Mouse (Mus musculus) cerebellum, postnatal 4 days (tissue): ENCODE data around the gene Rpl41.

Experiments
- DNase-seq, 2 experiments: peaks; one replicate each; pipeline ENCODE4 v3.0.0; 2022; ENCODE audit warnings: low spot score in 2 of 2, mixed read lengths in 1 of 2

The Rpl41 gene

DNA sequence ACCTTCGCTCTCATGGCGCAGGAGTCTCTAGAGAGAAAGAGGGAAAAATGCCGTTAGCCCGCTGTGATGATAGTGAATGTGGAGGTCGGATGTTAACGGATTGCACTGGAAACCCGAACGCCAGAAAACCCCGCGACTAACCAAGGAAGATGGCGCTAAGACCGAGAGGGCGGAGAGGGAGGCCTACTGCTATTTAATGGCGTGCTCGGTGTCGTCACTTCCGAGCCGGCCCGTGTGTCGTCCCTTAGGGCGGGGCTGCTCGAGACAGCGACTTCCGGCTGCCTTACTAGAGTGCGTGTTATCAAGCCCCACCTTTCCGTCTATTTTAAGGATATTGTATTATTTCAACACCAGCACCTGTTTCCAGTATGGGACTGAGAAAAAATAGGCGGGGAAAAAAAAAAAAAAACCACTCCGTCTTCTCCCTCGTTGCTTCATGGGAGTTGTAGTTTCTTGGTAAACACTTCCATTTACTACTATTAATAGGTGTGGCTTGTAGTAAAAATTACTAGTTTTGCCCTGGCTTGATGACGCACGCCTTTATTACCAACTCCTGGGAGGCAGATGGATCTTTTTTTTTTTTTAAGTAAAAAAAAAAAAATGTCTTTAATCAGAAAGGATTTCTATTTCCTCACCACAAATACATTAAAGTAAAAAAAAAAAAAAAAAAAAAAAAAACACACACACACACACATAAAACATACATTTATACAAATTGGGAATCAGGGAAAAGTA is at the start of gene Rpl41:
Rpl41 (minus strand) TSS at position 359 of the 735 bp plus-strand sequence.
- peak; percentile 82 to 84 for DNase-seq

GRCm38 (mm10) chr10:128598476-128598875 is 49.4 kb upstream of the Rpl41 start:
- DNase-seq = no peak

- DNase-seq = no peak
Measured at GRCm38 (mm10) chr10:128592797-128593196, 43.7 kb upstream of the Rpl41 start.

DNA sequence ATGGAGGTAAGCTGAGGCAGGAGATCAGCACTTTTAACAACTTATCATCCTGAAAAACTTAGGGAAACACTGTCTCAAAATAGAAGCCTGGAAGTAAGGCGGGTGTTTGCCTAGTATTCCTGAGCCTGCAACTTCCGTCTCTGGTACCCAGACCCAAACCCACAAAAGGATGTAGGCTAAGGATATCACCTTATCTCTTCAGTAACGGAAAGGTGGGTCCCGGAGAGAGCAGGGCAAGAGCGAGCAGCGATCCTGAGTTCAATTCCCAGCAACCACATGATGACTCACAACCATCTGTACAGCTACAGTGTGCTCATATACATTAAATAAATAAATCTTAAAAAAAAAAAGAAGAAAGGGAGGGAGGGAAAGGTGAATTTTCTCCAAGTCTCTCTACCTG is 42.3 kb upstream of the Rpl41 start:
- no peak for DNase-seq

- peak in 1 of 2 experiments; percentile 65 for DNase-seq
Measured at GRCm38 (mm10) chr10:128590193-128590690, 41.1 kb upstream of the Rpl41 start.

GRCm38 (mm10) chr10:128589464-128590192 is 40.5 kb upstream of the Rpl41 start, which contains the start of gene Erbb3:
Gene Erbb3 (minus strand): TSS chr10:128589652.
- no peak for DNase-seq

GRCm38 (mm10) chr10:128588775-128589463 is 39.8 kb upstream of the Rpl41 start:
- DNase-seq = no peak

DNA sequence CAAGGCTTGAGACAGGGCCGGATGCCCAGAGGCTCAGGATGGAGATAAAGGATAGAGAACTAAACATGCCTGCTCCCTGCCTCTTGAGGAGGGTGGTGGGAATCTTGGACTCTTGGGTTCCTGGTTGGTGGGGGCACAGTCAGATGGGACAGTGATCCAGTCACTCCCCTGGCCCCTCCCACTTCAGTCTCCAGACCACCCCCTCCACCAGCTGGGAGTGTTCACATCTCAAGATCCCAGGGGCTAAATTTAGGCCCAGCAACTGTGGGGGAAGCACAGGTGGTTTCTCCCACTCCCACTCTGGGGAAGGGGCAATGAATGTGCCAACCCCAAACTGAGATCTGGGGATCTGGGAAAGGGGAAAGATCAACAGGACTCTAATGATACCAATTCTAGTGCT is 39.0 kb upstream of the Rpl41 start:
- no peak for DNase-seq

DNA sequence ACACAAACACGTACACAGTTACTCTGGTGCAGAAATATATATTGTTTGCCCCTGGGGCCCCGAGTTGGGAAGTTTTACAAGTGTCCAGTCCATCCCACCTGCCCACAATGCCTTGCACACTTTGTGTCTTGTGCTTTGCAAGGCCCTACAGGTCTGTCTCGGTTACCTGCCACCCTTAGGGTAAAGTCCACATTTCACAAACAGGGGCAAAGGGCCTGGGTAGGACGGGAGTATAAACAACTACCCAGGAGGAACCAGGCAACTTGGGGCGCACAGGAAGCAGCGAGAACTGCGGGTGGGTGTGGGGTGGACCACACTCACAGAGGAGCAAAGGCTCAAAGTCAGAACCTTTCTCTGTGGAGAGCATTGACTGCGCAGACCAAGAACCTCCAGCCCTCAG is 38.6 kb upstream of the Rpl41 start:
- DNase-seq = no peak

DNA sequence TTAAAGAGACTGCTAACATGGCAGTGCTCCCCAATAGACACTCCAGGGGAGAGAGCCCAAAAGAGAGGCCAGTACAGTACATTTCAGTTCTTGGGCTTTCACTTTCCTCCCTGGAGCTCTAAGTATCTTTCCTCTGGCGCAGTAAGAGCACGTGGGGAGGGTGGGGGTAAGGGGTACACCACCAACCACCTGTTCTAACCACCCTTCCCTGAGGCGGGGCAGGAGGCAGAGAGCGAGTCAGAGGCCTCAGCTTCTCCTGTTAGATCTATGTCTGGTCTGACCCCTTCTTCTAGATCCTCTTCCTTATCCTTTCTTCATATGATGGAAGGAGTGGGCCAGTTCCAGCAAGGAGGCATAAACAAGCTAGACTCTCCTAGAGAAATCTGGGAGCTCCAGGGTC is 38.0 kb upstream of the Rpl41 start:
- no peak for DNase-seq

GRCm38 (mm10) chr10:128586546-128586945 is 37.4 kb upstream of the Rpl41 start:
- no peak for DNase-seq

DNA sequence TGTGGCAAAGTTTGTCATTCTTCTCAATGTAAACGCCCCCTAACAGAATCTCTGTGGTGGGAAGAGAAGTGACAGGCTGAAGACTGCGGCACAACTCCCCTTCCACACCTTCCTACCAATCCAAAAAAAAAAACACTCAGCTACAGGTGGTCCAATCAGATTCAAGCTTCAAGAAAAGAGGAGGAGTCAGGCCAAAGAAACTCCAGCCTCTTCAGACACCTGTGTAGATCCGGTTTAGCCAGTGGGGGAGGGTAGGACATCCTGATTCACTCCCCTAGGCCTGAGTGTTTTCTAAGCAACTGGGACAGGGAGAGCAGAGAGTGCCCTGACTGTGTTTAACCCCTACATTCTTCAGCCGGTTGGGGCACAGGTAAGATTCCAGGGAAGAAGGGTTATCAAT is 35.3 kb upstream of the Rpl41 start:
- DNase-seq = no peak

DNA sequence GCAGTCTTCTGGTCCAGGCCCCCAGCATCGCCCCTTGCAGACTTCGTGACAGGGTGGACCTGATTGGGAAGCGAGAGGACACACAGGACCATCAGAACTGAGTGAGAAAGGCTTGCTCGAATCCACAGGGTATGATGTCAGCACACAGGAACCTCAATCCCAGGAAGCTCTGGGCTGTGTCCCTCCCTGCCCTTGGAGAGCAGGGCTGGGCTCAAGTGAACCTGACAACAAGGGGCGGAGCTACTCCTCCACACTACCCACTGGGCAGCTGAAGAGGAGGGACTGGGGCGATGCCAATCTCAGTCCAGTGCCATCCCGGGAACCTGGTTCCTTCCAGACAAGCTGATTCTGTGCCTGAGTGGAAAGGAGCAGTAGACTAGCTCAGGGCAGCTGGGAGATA is 34.5 kb upstream of the Rpl41 start:
- no peak for DNase-seq

DNA sequence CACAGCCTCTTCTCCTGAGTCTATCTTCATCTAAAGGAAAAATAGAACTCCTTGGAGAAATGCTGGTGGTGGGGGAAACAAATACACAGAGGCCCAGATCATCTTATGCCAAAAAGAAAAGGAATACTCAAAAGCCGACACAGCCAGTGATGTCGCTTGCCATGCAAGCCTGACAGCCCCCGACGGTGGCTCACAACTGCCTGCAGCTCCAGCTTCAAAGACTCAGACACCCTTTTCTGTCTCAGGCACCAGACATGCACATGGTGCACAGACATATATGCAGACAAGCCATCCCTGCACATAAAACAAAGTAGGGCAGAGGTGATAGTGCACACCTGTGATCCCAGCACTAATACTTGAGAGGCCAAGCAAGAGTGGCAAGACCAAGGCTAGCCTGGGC is 30.6 kb upstream of the Rpl41 start:
- no peak for DNase-seq

DNA sequence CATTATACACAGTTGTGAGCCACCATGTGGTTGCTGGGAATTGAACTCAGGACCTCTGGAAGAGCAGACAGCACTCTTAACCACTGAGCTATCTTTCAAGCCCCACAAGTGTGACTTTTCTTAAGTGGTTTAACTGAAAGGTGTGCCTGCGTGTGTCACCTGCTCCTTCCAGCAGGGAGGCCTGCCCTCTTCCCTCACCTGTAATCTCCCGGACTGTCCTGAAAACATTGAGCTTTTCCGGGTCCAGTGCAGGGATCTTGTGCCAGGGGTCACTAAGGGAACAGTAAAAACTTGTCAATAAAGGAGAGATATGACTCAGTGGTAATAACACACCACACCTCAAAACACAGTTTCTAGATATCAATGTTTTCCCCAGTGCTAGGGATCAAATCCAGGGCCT is 30.2 kb upstream of the Rpl41 start:
- DNase-seq = no peak

DNA sequence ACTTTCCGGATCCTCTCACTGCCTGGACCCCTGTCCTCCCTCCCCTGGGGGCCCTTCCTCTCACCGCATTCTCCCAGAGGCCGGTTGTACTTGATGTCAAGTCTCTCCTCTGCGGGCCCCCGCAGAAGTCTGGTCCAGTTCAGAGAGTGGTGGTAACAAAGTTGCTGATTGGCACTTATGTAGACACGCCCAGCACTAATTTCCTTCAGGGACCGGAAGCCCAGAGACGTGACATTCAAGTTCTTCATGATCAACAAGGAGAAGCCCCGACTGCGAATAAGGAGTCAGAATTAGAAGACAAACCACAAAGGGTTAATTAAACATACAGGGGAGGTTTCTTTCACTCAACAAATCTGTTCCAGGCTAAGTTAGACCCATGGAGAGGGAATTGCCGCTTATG is 29.2 kb upstream of the Rpl41 start:
- DNase-seq = no peak

DNA sequence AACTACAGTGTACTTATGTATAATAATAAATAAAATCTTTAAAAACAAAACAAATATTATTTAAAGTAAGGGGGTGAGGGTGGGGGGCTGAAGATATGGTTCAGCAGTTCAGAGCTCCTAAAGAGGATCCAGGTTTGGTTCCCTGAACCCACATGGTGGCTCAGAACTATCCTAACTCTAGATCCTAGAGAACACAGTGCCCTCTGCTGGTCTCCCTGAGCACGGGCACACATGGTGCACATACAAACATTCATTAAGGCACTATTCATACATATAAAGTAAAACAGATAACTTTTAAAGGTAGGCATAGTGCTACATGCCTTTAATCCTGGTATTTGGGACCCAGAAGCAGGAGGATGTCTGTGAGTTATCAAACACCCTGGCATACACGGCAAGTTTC is 26.0 kb upstream of the Rpl41 start:
- no peak for DNase-seq

- peak; percentile 94 to 97 for DNase-seq
Measured at GRCm38 (mm10) chr10:128565788-128566531, 16.9 kb upstream of the Rpl41 start, which contains the start of gene Pa2g4. Gene Pa2g4 (minus strand): TSS chr10:128565987.

GRCm38 (mm10) chr10:128565206-128565787 is 16.2 kb upstream of the Rpl41 start:
- DNase-seq = no peak

GRCm38 (mm10) chr10:128563544-128563943 is 14.4 kb upstream of the Rpl41 start:
- no peak for DNase-seq

- DNase-seq = no peak
Measured at GRCm38 (mm10) chr10:128556963-128557362, 7.9 kb upstream of the Rpl41 start.
